Mouse (Mus musculus) inflammation-experienced regulatory T-cells, adult 6 months (primary cell): Measurements from ENCODE around the gene Fyb. TPM values are rescaled to one million over a fixed set of nuclear protein-coding genes. Genes with fewer than 3 reads are reported as not detected.
A peak's percentile ranks its signal among the peaks of the same experiment; 100 is the strongest.

ENCODE experiments used
- ATAC-seq: one replicate; pipeline ENCODE4 v1.8.0; 2017
- polyA plus RNA-seq, 3 experiments: library from polyadenylated mRNA; unstranded; fragments of 100-300 nt; shearing (Covaris generic); gene quantifications; one replicate each; pipeline ENCODE4 v1.2.1; 2017

Gene Fyb
- polyA plus RNA-seq, 3 experiments from 2014 or later = 539 to 808 (median 732) TPM

DNA sequence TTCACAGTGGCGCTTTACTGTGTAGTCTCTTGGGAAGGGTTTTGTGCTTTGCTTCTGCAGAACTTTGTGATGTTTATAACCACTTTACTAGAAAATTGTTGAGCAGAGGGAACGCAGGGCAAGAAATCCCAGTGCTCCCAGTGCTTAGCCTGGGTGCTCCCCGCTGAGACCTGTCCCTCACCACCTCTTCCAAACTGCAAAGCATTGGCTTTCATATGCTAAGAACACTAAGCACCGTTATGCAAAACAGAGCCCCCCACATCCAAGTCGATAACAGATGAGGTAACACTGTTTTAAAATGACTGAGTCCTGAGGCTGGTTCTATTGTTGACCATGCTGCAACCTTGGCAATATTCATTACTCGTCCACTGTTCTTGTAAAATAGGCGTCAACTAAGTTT lies 141.3 kb downstream of the Fyb start:
- ATAC-seq = no peak

DNA sequence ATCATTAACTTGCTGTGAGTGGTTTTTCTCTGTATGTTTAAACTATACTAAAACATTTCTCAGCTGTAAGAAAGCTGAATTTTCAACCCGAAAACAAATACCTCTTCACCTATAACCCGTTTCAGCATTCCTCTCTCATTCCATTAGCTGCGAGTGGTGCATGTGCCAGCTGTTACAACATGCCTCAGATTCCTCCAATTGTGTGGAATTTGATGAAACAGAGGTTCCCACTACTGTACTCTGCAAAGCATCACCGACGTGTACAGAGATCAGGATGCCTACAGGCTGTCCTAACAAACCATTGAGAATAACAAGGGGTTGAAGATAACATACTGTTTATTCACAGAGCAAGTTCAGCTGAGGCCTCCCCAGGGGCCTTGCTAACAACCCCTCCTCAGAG lies 143.4 kb downstream of the Fyb start:
- ATAC-seq = no peak

DNA sequence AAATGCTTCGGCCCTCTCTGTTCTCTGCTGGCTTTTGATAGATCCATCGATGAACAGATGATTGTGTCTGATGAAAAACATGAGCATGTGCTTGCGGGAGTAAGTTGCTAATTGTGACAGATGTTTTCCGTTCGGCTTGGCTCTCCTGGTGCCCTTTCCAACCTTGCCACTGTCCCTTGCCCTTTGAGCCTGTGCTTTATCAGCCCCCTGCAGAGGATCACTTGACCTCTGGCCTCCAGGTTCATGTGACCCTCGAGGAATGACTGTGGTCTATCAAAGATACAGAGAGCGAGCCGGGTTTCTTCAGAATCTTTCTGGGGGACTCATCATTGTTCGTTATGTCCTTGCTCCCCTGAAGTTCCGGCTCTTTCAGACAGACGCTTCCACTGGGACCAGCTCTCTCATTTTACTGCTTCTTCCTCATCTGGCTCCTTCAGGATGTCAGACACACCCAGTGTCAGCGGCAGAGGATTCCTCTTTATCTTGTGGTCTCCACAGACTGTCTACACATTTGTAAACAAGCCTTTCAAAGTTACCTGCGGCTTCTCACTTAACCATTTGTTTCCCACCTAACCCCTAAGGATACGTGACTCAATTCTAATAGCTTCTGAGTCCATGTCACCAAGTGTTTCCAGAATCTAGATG lies 146.3 kb downstream of the Fyb start:
- no peak for ATAC-seq

DNA sequence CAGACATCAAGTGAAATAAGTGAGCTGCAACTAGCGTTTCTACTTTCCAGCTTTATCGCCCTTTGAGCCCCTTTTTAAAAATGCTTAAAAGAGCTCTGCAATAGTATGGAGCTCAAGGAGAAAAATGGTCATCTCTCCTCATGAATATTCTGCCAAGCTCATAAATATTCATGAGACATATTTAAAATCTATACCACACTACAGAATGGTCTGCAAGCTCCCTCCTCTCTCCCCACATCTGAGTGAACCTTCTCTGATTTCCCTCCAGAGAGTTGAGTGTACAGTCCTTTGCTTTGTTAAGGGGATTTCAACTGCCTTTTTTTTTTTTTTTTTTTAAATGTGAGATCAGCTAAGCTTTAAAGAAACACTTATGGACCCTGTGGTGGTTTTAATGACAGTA lies 155.8 kb downstream of the Fyb start:
- no peak for ATAC-seq

DNA sequence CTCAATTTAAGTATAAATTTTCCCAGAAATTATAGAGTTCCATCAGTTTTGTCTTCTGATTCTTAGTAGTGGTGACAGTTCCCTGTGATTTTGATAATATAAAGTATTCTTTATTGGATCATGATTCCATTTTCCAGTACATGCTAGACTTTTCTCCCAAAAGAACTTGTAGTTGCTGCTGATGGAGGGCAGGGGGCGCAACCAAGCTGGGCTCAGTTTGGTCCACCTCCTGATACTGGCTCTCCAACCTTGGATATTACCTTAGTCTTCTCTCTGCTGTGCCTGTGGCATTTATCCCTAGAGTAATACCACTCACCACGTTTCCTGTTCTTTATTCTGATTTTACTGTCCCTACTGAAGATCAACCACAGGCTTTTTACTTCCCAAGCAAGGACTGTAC lies 179.5 kb downstream of the Fyb start:
- ATAC-seq = no peak

DNA sequence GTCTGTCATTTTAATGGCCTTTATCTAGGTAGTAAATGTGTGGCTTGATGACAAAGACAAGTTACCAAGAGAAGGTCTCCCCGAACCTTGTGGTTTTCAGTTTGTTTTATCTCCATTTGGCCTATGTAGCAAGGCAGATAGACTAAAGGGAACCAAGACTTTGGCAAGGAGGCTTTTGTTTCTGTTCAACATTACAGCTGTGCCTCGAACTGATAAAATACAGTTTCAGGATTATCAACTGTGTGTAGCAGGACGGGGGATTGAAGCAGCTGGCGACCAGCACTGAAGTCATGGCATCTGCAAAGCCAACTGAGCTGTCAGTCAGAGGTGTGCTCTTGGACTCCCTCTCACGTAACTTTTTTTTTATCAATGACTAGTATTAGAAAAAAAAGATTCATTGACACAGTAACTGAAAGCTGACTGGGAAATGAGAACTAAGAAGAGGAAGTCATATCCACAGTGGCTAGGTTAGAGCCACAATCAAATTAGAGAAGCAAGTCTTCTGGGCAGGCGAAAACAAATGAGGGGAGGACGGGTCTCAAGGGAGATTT lies 182.8 kb downstream of the Fyb start:
- no peak for ATAC-seq

DNA sequence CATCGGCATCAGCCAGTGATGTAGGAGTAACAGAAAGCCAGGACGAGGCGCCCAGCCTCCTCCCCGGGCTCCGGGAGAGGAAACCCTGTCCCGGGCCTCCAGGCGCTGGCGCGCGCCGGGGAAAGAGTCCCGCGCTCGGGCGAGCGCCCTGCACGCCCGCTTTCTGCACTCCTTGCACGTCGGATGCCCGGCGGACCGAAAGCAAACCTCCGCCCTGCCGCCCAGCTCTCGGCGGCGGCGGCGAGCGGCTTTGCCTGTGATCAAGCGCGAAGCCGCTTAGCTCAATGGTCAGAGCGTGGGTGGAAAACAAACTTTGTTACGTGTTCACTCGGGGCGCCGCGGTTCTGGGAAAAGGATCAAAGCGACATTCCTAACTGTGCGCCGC lies 184.9 kb downstream of the Fyb start:
- ATAC-seq = peak; percentile 36

DNA sequence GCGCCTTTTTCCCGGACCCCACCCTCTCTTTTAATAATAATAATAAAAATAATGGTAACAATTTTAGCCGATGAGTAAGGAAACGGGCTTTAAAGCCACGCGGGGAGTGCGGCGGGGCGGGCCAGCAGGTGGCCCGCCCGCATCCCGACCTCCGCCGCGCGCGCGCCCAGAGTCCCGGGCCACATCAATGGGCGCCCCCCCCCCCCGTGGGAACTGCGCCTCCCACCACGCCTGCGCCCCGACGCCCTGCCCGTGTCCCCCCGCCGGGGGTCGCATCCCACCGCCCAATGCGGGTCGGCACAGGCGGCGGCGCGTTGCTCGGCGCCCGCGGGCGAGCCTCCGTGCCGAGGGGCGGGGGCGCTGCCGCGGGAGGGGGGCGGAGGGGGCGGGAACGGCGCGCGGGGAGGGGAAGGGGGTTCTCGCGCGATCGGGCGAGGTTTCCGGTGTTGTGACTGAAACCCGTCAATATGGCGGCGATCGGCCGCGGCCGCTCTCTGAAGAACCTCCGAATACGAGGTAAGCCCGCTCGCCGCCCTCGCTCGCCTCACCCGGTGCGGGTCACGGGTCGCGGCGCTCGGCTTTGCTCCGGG lies 185.4 kb downstream of the Fyb start, which contains the start of gene Rictor:
Rictor (plus strand) TSS at position 444 of the 590 bp plus-strand sequence.
- ATAC-seq = peak; percentile 61

DNA sequence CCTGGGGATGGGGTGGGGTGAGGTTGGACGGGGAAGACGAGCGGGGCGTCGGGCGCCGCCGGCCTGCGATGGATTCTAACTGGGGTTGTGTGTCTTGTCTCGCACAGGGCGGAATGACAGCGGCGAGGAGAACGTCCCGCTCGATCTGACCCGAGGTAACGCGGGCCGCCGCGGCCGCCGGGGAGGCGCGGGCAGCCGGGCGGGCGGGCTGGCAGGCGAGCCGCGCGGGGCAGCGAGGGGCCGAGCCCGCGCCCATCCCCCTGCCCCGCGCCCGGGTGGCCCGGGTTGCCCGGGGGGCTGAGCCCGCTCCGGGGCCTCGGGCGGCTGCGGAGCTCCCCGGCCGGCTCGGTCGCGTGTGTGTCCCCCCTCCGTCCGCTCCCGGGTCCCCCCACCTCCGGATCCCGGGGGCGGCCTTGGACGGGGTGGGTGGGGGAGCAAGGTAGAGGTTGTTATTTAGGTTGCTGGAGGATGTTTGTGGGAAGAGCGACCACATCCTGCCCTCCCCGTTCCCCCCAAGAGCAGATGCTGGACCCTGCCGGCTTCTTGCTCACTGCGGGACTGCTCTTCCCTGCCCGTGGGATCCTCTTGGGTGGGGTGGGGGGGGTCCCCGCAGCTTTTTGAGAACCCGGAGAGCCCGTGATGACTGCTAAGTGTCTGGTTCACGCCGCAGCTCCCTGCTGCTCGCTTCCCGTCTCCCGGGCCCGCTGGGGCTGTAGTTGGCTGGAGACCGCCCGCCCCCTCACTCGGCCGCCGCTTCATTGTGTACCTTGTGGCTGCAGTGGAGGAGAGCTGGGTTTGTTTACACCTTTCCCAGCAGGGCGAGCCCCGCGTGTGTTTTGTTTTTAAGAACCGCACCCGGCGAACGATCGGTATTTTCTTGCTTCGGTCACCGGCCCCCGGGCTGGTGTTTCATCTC lies 186.1 kb downstream of the Fyb start:
- ATAC-seq = peak; percentile 50

DNA sequence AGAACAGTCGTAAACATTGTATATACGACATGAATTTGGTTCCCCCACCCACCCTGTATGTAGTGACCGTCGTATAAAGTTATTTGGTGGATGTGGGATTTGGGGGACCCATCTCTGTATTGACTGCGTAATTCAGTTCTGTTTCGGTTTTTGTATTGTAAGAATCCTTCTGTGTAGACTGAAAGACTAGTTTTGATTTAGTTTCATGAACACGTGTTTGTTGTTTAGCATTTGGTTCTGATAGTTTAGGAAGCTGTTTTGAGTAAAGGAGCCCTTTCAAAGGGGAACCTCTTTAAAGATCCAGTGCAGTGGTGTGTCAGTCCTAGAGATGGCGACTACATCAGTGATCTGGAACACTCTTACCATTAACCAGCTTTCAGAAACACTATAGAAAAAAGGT lies 187.0 kb downstream of the Fyb start:
- ATAC-seq = no peak

DNA sequence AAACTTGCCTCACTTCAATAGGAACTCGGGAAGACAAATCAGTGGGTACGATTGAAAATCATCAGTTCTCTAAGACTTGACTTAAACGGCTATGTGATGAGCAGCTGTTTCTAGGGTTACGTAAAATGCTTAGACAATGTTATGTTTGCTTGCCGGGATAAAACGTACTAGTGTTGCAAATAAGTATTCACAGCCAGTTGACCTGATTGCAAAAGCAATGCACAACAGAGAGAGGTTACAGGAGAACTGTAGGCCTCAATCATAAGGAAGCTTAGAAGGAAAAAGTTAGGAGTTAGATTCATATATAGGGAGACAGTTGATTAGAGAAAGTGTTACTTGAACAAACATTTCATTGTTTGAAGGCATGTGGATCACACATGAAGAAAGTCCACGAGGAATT lies 187.7 kb downstream of the Fyb start:
- ATAC-seq = no peak

DNA sequence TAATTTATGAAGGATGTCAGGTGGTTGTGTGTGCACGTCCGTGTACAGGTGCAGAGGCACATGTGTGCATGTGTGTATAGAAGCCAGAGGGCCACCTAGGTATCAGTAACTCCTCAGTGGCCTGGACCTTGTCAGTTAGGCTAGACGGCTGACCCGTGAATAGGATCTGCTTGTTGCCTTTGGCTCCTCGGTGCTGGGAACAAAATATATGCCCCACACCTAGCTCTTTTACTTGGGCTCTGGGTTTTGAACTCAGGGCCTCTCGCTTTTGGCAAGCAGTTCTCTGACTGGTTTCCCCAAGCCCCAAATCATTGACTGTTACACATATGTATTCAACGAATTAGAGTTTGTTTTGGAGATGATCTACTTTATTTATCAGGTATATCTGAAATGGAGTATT lies 188.6 kb downstream of the Fyb start:
- ATAC-seq = no peak

Other genes with a start within 250 kb of the Fyb start
- gene Dab2, start 223.1 kb upstream of the Fyb start, polyA plus RNA-seq = under 1 TPM in 1 of 3 experiments, not detected in 2; 0.09 TPM
- gene C9, start 77.5 kb upstream of the Fyb start, polyA plus RNA-seq = not detected
- 10 to 100 TPM; 20.5 to 30.7 (median 28.6) TPM for gene Rictor, start 185.5 kb downstream of the Fyb start, polyA plus RNA-seq